Mouse (Mus musculus) cerebellum, adult 2 months (tissue): ENCODE results near the gene Tcte1. TPM values are rescaled to one million over a fixed set of nuclear protein-coding genes. Genes with fewer than 3 reads are reported as not detected.

Experiments used
- DNase-seq, 2 experiments: peaks; one replicate each; pipeline ENCODE4 v3.0.0; 2021
- H3K27ac ChIP-seq: fragments of 200-500 bp; 2 replicates; pipeline ENCODE4 v1.5.1; 2012; ENCODE audit warnings: low read length, control low read depth, inconsistent platforms; ENCODE audit not compliant: insufficient read depth
- H3K27me3 ChIP-seq: fragments of 200-500 bp; 2 replicates; pipeline ENCODE4 v1.6.1; 2012; ENCODE audit warnings: inconsistent platforms, mild to moderate bottlenecking, low read length, moderate library complexity; ENCODE audit not compliant: control insufficient read depth, insufficient read depth
- H3K4me1 ChIP-seq: fragments of 200-500 bp; 2 replicates; pipeline ENCODE4 v1.6.1; 2011; ENCODE audit warnings: low read length; ENCODE audit not compliant: control insufficient read depth, insufficient read depth
- H3K4me3 ChIP-seq: fragments of 200-500 bp; replicated peaks from 2 replicates; pipeline ENCODE3; 2011; ENCODE audit warnings: mild to moderate bottlenecking, low read depth, low read length, control low read depth; ENCODE audit not compliant: insufficient read depth
- CTCF ChIP-seq: fragments of 200-500 bp; IDR thresholded peaks from 2 replicates; pipeline ENCODE4 v1.5.1; 2011; ENCODE audit warnings: low read depth, mild to moderate bottlenecking, control low read depth, low read length, moderate library complexity, borderline replicate concordance; ENCODE audit not compliant: insufficient read depth
- POLR2A ChIP-seq: fragments of 200-500 bp; IDR thresholded peaks from 2 replicates; pipeline ENCODE4 v1.6.1; 2011; ENCODE audit warnings: low read length, control low read depth, borderline replicate concordance; ENCODE audit not compliant: insufficient read depth
- WGBS: fragments of 180-500 bp; shearing (Covaris S2); methylation state at CpG from one replicate; pipeline ENCODE4 v1.1.7; 2018; 5-methylcytosine and 5-hydroxymethylcytosine counted together
- polyA plus RNA-seq: library from polyadenylated mRNA; depleted of rRNA; stranded (reverse); fragments of >200 nt; gene quantifications from 2 replicates; pipeline ENCODE4 v1.2.3, GENCODE M21; 2012

Tcte1 gene
- polyA plus RNA-seq, 1 experiment: 0.61 TPM

GRCm38 (mm10) chr17:45550253-45550652, 27.0 kb downstream of the Tcte1 start:
- TF ChIP-seq CTCF (no peak), POLR2A (no peak)
- Histone ChIP-seq H3K27me3 (no peaks in the 10 kb centered on the region), H3K27ac (peak overlapping the region; percentile 74; the same call in 1 of the 2 replicates), H3K4me3 (peak overlapping the region; percentile 38), H3K4me1 (peaks cover 29% of the 10 kb centered on the region)
- DNase-seq: peak in 1 of 2 experiments; percentile 54
- 13% methylated on average over 5 of the region's 5 CpGs for WGBS

GRCm38 (mm10) chr17:45551249-45551796, 28.1 kb downstream of the Tcte1 start:
- TF ChIP-seq POLR2A (no peak), CTCF (no peak)
- Histone ChIP-seq H3K27me3 (no peaks in the 10 kb centered on the region), H3K4me1 (peaks cover 21% of the 10 kb centered on the region), H3K27ac (peak overlapping the region; percentile 44; the same call in 1 of the 2 replicates), H3K4me3 (no peak overlapping the region)
- WGBS: 46% methylated on average over 7 of the region's 7 CpGs
- no peak for DNase-seq

- no peak for TF ChIP-seq POLR2A
- TF ChIP-seq CTCF: peak; percentile 100
- Histone ChIP-seq H3K27me3 (no peaks in the 10 kb centered on the region), H3K4me3 (no peak overlapping the region), H3K27ac (no peak overlapping the region), H3K4me1 (peaks cover 18% of the 10 kb centered on the region)
- peak; percentile 87 to 94 for DNase-seq
- WGBS: 10% methylated on average over 8 of the region's 8 CpGs
Observed at GRCm38 (mm10) chr17:45551816-45552451, 28.7 kb downstream of the Tcte1 start.

- Histone ChIP-seq H3K27me3 (no peaks in the 10 kb centered on the region), H3K27ac (no peak overlapping the region), H3K4me3 (no peak overlapping the region), H3K4me1 (peaks cover 28% of the 10 kb centered on the region)
- TF ChIP-seq CTCF: no peak
- no peak for DNase-seq
- WGBS: 90% methylated on average over 3 of the region's 3 CpGs
Observed at GRCm38 (mm10) chr17:45553065-45553464, 29.8 kb downstream of the Tcte1 start.

- Histone ChIP-seq H3K27me3 (no peaks in the 10 kb centered on the region), H3K4me1 (peaks cover 36% of the 10 kb centered on the region), H3K27ac (no peak overlapping the region), H3K4me3 (no peak overlapping the region)
- no peak for DNase-seq
- 62% methylated on average over 1 of the region's 1 CpGs for WGBS
- no peak for TF ChIP-seq POLR2A
- TF ChIP-seq CTCF: no peak
Observed at GRCm38 (mm10) chr17:45554420-45554819, 31.2 kb downstream of the Tcte1 start.

GRCm38 (mm10) chr17:45555452-45556106, 32.3 kb downstream of the Tcte1 start, which contains the start of gene Nfkbie:
Gene Nfkbie, plus strand, starts transcription at chr17:45555703.
- H3K4me1 ChIP-seq: peaks cover 39% of the 10 kb centered on the region
- DNase-seq: peak; percentile 93 to 94
- peak within 1 kb of the TSS; percentile 92 for H3K4me3 ChIP-seq
- no peaks in the 10 kb centered on the region for H3K27me3 ChIP-seq
- TF ChIP-seq POLR2A: peak; percentile 69; the same call in 1 of the 2 replicates
- no peak for TF ChIP-seq CTCF
- H3K27ac ChIP-seq: peak within 1 kb of the TSS; percentile 78
- WGBS: under 1% methylated on average over 45 of the region's 45 CpGs

GRCm38 (mm10) chr17:45556107-45556489, 32.9 kb downstream of the Tcte1 start:
- 2% methylated on average over 14 of the region's 14 CpGs for WGBS
- peak overlapping the region; percentile 78; the same call in 1 of the 2 replicates for H3K27ac ChIP-seq

More at GRCm38 (mm10) chr17:45556107-45556489, 32.9 kb downstream of the Tcte1 start:
- no peak for TF ChIP-seq POLR2A
- no peak for TF ChIP-seq CTCF
- DNase-seq: no peak
- Histone ChIP-seq H3K27me3 (no peaks in the 10 kb centered on the region), H3K4me1 (peaks cover 34% of the 10 kb centered on the region), H3K4me3 (peak overlapping the region; percentile 92)
